Mouse (Mus musculus): ENCODE measurements around the gene 1600002K03Rik.
A peak's percentile ranks its signal among the peaks of the same experiment; 100 is the strongest.

The 1600002K03Rik gene

GRCm38 (mm10) chr10:80169070-80169469 is 3.7 kb upstream of the 1600002K03Rik start:
- DNase-seq = no peak

GRCm38 (mm10) chr10:80169651-80170050 is 3.1 kb upstream of the 1600002K03Rik start:
- DNase-seq = no peak

- DNase-seq = no peak
Measured at GRCm38 (mm10) chr10:80170052-80170451, 2.7 kb upstream of the 1600002K03Rik start.

- no peak for DNase-seq
Measured at GRCm38 (mm10) chr10:80170601-80171021, 2.1 kb upstream of the 1600002K03Rik start.

GRCm38 (mm10) chr10:80171252-80171651 is 1.5 kb upstream of the 1600002K03Rik start:
- no peak for DNase-seq

DNA sequence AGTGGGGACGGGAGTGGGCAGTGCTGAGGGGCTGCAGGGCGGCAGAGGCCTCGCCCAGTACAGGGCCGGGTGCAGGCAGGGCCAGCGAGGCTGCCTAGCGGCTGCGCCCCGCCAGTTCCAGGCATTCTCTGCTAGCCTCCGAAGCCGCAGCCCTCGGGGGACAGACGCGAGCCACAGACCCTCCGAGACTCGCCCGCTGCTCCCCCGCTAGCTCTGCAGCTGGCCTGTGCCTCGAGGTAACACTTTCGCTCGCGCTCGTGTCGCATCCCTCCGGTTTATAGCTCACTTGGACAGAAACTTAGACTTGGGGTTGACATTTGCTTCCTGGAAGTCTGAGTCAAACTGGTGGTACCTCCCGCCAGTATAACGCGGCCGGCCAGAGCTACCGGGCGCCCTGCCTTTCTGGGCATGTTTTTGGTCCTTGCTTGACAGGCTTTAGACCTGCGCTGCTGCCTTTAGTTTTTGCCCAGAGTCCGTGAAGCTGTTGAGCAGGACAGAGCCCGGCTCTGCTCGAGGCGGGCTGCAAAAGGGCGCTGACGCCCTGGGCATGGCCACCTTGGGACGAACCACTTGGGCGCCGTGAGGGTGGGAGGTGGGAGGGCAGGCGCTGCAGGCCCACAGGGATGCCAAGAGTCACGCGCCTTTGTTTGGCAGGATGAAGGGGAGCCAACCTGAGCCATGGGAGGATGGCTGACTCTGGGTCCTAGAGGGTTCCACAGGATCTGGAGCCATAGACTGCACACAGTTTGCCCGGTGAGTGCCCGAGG is 801 bp upstream of the 1600002K03Rik start:
- no peak for DNase-seq

- no peak for DNase-seq
Measured at GRCm38 (mm10) chr10:80173358-80173757, 614 bp downstream of the 1600002K03Rik start.

- DNase-seq = no peak
Measured at GRCm38 (mm10) chr10:80173955-80174640, 1.4 kb downstream of the 1600002K03Rik start.

GRCm38 (mm10) chr10:80174705-80175104 is 2.0 kb downstream of the 1600002K03Rik start:
- peak; percentile 79 for DNase-seq

GRCm38 (mm10) chr10:80175536-80176269 is 3.0 kb downstream of the 1600002K03Rik start:
- DNase-seq = no peak

GRCm38 (mm10) chr10:80176270-80176834 is 3.6 kb downstream of the 1600002K03Rik start:
- DNase-seq = no peak

DNA sequence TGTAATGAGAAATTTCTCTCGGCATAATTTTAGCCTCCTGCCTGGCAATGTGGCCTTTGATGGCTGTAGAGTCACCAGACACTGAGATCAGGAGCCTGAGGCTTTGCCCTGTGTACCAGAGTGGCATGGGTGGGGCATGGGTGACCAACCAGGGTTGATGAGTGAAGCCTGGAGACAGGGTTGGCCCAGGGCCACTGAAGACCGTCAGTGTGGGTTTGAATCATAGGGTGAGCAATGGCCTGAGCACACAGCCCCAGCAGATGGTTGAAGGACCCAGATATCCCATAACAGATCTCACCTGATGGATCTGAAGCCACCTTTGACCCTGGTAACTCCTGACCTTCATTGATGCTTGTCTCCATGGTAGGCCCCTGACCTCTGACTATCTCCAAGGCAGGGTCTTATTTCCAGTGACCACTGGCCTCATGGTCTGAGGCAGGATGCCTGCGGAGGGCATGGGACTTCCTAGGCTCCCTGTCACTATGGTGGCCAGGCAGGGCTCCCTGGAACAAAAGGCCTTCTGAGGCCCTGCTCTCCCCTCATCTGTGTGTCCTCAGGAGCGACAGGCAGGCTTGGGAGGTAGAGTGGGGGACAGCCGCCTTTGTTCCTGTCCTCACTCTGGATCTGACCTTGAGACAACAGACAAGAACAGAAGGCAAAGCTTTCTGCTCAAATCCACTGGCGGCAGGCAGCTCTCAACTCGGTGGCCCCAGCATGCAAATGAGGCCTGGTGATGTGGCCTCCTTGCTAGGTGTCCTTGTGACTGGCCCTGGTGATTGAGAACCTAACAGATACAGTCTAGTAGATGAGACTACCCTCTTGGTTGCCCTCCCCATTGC is 4.9 kb downstream of the 1600002K03Rik start:
- DNase-seq = no peak

- DNase-seq = no peak
Measured at GRCm38 (mm10) chr10:80179068-80180051, 6.6 kb downstream of the 1600002K03Rik start, which contains the start of gene Efna2. TSS of gene Efna2 (plus strand) at chr10:80179482.

GRCm38 (mm10) chr10:80180288-80180687 is 7.5 kb downstream of the 1600002K03Rik start:
- DNase-seq = no peak

GRCm38 (mm10) chr10:80180823-80181222 is 8.1 kb downstream of the 1600002K03Rik start:
- no peak for DNase-seq

- DNase-seq = no peak
Measured at GRCm38 (mm10) chr10:80182547-80182946, 9.8 kb downstream of the 1600002K03Rik start.

DNA sequence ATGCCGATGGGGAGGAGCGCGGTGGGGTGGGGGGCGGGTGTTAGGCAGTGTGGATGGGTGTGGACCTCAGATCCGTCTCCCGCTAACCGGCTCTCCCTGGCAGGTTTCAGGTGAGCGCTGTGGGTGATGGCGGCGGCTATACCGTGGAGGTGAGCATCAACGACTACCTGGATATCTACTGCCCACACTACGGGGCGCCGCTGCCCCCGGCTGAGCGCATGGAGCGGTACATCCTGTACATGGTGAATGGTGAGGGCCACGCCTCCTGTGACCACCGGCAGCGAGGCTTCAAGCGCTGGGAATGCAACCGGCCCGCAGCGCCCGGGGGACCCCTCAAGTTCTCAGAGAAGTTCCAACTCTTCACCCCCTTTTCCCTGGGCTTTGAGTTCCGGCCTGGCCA is 13.9 kb downstream of the 1600002K03Rik start:
- DNase-seq = no peak

DNA sequence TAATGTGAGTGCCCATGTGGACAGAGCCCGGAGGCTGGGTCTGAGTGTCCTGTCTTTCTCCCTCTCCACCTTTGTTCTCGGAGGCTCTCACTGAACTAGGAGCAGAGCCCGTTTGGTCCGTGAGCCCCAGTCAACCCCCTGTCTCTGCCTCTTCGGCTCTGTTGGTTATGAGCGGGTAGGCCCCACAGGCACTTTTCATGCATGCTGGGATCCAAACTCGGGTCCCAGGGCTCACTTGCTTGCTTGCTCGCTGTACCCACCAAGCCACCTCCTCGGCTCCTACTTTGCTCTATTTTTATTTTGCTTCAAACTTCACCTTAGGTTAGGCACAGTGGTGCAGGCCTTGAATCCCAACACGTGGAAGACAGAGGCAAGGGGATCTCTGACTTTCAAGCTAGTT is 15.0 kb downstream of the 1600002K03Rik start:
- no peak for DNase-seq

GRCm38 (mm10) chr10:80188453-80189024 is 15.8 kb downstream of the 1600002K03Rik start:
- no peak for DNase-seq

DNA sequence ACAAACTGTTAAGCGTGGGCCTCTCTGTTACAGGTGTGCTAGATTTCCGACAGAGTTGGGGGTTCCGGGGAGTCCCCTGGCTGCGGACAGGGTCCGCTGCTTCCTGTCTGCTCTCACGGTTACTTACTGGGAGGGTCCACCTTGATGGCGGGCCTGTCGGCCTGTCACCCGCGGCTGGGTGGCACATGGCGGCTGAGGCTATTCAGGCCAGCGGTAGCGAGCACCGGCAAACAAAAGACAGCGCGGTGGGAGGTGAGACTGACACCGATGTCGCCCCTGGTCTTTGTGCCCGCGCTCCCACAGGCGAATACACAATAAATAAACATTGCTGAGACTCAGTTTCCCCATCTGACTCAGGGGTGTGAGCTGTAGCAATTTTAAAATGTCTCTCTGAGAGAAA is 17.3 kb downstream of the 1600002K03Rik start:
- no peak for DNase-seq

All from liver (tissue).